Mouse (Mus musculus): Measurements from ENCODE around the gene Wdr81. TPM values are rescaled to one million over a fixed set of nuclear protein-coding genes. Genes with fewer than 3 reads are reported as not detected.
A peak's percentile ranks its signal among the peaks of the same experiment; 100 is the strongest.
"Not testable (repeated sequence)": the region's sequence is repeated elsewhere in the genome, so short reads cannot be mapped to it uniquely, and the experiment has no call there.

The Wdr81 gene
- total RNA-seq, 2 experiments from 2014 or later: 24.8 to 27.3 TPM

DNA sequence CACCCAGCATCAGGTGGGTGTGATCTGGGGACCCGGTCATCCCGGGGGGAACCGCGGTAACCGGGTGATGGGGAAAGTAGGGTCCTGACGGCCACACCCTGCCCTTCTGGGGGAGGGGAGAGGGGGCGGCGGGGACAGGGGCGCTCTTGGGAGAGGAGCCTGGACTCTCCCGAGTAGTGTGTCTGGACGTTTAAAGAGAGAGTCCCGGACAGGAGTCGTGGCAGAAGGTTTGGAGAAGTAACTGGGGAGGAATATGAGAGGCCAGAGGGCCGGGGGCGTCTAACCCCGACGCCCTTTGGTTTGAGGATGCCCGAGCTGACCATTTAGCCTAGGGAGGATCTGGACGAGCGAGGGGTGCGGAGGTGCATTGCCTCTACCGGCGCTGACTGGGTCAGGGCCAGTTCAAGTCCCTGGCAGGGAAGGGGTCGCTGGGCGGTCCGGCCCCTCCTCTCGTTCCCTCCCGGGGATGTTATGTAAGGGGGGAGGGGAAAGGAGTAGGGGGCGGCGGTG lies 7.3 kb upstream of the Wdr81 start:
- no peak for ATAC-seq (replicated peaks; ENCODE audit: low FRiP score, poor library complexity, severe bottlenecking)

DNA sequence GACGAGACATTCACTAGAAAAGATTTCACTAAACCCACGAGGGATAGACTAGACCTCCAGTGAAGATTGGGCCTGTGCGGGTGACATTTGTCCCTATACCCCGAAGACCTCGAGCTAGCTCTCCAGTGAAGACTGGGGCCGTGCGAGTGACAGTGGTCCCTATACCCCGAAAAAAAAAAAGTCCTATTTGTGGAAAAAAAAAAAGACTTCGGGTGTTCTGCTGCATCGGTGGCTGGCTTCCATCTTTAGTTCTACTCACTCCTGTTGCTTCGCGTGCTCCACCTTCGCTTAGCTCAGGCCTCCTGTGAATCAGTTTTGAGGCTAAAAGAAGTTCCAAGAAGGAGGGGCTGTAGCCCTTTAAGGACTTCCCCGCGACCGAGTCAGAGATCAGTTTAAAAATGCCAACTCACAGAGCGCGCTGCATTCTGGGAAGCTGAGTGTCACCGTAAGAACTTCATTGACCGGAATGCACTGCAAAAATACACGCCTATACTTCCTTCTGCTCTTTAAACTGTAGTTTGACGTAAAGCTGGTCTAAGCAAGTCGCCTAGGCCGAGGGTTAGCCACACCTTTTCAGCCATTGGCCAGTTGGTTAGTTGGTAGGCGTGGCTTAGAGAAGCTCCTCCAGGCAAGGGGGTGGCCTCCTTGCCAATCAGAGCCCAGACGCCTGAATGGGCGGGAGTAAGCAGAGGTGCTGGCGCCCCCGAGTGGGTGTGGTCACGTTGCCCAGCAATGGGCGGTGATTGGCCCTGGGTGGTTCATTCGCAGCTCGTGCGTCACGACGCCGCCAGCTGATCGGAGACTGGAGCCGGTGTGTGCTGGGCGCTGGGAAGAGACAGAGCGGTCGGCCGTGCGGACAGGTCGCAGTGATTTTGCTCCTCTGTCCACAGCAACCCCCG lies 6.6 kb upstream of the Wdr81 start, which contains the start of gene Tlcd2:
Gene Tlcd2, plus strand, starts transcription at position 872 of the 899 bp plus-strand sequence.
- ATAC-seq (replicated peaks; ENCODE audit: low FRiP score, poor library complexity, severe bottlenecking): peak; percentile 71

DNA sequence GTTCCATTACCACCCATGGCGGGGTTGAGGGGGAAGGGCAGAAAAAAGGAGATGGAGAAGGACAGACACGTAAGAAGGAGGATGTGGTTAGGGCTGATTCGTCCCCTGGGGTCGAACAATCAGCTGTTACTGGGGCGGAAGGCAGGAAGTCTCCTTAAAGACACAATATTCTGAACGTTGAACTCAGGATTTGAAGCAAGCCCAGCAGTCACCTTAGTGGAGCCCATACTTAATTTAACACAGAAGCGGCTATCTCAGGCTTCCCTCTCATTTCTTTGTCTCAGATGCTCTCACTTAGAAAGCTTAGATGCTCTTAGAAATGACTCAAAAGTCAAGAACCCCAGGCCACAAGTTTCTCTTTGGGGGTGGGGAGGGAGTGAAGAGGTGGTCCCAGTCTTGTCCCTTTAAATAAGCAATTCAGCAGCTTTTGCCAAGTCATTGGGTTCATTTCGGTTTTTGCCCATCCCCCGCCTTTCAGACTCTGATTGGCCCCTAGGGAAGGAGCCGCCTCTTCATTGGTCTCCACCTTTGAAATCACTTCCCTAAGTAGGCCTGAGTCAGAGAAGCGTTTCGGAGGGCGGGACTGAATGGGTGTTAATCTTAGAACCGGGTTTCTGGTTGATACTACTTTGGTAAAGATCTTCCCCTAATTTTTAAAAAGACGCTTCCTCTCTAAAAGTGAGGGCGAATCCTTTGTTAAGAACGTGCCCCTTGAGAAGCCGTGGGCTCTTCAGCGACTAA lies 5.8 kb upstream of the Wdr81 start:
- peak; percentile 60 for ATAC-seq (replicated peaks; ENCODE audit: low FRiP score, poor library complexity, severe bottlenecking)

DNA sequence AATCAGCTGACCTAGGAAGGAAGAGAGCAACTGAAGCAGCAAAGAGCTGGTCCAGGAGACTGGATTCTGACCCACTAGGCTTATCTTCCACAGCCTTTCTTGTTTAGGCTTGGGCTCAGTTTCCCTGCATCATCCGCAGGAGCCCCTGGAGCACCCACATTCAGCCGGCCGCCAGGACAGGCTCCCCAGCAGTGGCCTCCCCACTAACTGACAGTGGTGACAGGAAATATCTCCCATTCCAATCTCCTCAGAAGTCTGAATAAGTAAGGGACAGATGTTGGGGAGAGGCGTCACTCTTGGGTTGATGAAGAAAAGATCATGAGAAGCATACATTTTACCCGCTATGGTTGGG lies 5.2 kb upstream of the Wdr81 start:
- no peak for ATAC-seq (replicated peaks; ENCODE audit: low FRiP score, poor library complexity, severe bottlenecking)

DNA sequence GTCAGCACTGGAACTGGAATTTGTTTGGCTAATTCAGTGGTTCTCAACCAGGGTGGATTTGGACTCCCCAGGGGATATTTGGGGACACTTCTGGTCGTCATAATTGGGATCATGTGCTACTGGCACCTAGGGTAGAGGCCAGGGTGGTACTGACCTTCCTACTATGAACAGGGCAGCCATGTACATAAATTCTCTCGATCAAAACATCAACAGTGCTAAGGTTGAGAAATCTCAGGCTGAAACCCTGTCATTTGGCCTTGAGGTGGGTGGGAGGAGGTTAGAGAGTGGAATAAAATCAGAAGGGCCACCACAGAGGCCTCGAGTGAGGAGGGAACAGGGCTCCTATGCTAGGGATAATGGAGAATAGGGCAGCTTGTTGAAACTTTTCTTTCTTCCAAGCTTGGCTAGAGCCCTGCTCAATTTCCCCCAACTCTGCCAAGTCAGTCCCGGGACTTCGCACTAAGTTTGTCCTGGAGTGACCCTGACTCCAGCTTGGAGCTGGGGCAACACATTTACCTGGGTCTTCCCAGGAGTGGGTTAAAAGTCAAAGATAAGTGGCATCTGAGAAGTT lies 4.7 kb upstream of the Wdr81 start:
- ATAC-seq (replicated peaks; ENCODE audit: low FRiP score, poor library complexity, severe bottlenecking): no peak

DNA sequence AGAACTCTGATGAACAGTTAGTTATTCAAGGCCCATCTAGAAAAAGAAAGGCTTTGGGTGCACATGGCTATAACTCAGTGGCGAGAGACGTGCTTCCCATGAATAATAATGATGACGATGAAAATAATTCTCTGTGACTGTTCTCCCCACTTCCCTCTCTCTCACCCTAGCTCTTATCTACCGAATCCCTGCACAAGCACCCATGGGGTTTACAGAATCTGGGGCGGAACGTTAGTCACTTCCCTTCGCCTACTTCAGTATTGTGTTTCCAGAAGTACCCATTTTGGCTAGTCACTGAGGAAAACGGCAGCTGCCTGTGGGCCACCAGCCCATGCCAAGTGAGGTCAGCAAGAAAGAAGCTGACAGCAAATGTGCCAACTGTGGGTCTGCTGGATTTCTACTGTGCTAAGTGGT lies 4.1 kb upstream of the Wdr81 start:
- ATAC-seq (replicated peaks; ENCODE audit: low FRiP score, poor library complexity, severe bottlenecking): no peak

DNA sequence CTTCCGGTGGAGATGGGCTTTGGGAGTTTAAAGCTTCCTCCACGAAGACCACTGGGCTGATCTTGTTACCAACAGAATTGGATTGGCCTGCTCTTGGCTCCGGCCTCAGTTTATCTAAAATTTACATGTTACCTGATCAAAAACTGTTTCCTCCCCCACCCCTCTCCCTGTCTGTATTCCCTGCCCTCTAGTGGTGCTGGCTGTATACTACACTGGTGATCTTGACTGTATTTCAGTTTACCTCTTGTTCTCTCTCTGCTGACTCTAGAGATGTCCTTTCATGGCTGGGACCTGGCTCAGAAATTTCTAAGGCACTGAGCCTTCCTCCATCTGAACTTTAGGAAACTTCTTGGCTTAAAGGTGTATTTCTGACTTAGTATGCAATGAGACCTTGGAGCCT lies 3.7 kb upstream of the Wdr81 start:
- ATAC-seq (replicated peaks; ENCODE audit: low FRiP score, poor library complexity, severe bottlenecking): no peak

DNA sequence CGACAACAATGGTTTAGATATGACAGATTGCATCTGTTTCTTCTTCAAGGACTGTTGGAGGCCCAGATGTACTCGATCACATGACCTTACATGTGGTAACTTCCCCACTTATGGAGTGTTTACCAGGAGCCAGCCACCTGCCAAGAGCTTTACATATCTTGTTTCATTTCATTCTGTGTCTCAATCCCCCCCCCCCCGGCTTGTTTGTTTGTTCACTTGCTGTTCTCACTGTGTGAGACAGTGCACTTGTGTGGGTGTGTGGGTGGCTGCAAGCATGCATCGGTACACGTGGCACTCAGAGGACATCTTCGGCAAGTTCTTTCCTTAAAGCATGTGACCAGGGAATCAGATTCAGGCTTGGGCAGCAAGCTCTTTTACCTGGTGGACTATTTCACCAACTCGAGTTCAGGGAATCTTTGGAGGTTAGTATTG lies 1.9 kb upstream of the Wdr81 start:
- no peak for ATAC-seq (replicated peaks; ENCODE audit: low FRiP score, poor library complexity, severe bottlenecking)

DNA sequence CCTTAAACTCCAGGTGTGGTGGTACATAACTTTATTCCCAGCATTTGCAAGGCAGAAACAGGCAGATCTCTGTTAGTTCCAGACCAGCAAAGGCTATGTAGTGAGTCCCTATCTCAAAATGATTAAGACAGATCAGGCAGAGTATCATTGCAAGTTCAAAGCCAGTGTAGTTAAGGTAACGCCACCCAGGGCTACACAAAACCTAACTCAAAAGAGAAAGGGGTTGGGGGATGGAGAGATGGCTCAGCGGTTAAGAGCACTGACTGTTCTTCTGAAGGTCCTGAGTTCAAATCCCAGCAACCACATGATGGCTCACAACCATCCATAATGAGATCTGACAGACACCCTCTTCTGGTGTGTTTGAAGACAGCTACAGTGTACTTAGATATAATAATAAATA lies 1.5 kb upstream of the Wdr81 start:
- not testable (repeated sequence) for ATAC-seq (replicated peaks; ENCODE audit: low FRiP score, poor library complexity, severe bottlenecking)

DNA sequence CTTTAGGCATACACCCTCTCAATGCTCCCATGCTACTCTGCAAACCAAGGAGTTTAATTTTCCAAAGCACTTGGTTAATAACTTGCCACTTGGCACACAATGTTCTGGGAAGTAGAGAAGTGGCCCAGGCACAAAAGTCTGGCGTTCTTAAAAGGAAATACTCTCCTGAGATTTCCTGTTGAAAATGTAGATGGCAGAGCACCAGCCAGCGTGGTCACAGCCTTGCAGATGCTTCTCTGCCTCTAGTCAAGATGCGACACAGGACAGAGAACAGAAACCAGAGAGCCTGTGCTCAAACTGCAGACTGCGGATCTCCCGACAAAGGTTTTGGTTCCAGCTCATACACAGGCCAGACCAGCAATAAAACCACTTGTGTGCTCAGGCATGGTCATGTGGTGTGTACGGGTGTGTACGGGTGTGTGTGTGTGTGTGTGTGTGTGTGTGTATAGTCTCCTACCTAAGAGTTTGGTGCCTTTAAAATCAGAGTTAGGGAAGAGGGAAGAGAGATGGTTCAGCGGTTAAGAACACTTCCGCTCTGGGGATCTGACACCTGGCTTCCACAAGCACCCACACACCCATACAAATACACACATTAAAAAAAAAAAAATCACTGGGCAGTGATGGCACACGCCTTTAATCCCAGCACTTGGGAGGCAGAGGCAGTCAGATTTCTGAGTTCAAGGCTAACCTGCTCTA lies 672 bp upstream of the Wdr81 start:
- ATAC-seq (replicated peaks; ENCODE audit: low FRiP score, poor library complexity, severe bottlenecking): no peak

DNA sequence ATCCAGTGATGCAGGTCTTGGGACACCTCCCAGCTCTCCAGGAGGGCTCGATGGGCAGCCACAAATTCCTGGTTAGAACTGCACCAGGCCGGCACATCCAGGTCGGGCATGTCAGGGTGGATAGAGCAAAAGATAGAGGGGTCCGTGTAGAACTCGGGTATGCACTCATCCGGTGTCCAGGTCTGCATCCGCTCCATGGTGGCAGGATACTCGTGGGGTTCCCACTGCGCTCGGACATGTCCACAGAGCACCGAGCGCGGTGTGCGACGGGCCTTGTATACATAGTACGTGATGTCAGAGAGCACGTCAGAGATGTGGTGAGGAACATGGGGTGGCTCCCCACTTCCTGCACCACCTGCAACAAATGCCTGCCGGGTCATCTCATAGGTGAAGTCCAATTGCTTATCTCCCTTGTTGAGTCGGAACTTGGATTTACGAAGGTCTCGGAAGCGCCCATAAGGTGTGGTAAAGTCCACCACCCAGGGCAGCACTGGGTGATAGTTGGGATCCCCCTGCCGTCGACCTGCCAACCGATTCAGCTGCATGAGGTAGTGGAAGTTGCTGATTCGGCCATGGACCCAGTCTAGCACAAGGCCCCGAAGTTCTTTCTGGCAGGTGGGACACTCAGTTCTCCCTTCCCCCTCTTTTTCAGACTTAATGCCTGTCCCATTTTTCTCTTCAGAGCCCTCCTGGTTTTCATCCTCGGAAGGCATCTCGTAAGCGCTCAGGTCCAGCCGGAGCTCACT lies 1.5 kb downstream of the Wdr81 start:
- ATAC-seq (replicated peaks; ENCODE audit: low FRiP score, poor library complexity, severe bottlenecking): no peak

DNA sequence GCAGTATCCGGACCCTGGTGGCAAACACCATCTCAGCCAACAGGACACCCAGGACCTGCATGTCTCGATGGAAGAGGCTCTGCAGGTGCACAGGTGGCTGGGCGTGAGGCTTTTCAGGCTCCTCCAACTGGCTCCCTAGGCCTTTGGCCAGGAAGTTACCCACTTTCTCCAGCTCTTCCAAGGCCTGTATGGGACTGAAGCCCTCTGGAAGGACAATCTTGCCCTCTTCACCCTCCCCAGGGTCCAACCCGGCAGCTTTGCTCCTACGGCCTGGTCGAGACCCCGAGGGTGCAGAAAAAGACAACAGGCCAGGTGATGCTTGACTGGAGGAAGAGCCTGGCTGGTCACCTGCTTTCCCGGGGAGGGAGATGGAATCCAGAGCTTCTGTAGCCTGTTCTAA lies 2.4 kb downstream of the Wdr81 start:
- no peak for ATAC-seq (replicated peaks; ENCODE audit: low FRiP score, poor library complexity, severe bottlenecking)

DNA sequence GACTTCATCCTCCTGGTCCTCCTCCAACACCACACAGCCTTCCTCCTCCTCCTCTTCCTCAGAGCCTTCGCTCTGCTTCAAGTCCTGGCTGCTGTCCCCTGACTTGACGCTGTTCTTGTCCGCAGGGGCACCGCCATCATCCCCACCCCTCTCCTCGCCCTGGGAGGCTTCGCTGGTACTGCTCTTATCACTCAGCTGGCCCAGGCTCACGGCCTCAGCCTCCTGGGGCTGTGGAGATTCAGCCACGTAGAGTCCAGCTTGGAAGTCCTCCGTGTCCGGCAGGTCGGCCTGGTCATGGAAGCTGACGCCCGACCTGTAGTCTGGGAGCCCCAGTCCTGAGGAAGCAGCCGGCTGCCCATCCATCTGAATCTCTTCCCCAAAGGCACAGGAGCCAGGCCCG lies 3.6 kb downstream of the Wdr81 start:
- peak; percentile 48 for ATAC-seq (replicated peaks; ENCODE audit: low FRiP score, poor library complexity, severe bottlenecking)

DNA sequence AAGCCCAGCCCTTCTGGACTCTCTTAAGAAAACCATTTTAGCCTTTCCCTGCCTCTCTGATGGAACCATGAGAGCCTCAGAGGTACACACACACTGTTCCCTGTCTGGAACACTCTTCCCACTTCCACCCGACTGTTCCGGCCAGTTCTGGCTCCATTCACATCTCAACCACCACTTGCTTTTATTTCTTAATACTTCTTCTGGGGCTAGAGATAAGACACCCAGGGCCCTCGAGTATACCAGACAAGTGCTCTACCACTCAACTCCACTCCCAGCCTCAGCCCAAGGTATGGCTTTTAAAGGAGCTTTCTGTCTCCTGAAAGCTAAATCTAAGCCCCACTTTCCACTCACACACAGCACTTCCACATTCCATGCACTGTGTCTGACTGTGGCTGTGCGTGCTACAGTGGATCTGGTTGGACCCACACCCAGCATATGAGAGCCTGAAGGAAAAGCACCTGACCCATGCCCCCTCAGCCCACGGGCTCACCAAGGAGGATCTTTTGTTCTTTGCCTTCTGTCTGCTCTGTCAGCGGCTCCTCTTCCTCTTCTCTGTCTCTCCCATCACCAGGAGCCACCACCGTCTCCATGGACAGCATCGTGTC lies 4.1 kb downstream of the Wdr81 start:
- peak; percentile 57 for ATAC-seq (replicated peaks; ENCODE audit: low FRiP score, poor library complexity, severe bottlenecking)

DNA sequence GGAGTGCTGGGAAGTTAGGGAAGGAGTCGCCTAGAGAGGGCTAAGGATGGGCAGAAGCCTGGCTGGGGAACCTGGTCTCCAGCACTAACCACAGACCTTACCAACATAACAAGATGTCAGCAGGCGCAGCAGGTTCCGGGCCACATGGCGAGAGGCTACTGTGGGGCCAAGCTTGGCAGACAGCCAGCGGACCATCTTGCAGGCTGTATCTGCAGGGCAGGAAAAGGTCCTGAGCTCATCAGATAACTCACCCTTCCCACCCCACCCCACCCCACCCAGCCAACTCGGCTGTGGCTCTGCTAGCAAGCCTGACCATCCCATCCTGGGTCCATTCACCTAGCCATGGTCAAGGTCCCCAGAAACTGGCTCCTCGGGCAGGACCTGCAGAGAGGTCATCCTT lies 4.8 kb downstream of the Wdr81 start:
- peak; percentile 33 for ATAC-seq (replicated peaks; ENCODE audit: low FRiP score, poor library complexity, severe bottlenecking)

DNA sequence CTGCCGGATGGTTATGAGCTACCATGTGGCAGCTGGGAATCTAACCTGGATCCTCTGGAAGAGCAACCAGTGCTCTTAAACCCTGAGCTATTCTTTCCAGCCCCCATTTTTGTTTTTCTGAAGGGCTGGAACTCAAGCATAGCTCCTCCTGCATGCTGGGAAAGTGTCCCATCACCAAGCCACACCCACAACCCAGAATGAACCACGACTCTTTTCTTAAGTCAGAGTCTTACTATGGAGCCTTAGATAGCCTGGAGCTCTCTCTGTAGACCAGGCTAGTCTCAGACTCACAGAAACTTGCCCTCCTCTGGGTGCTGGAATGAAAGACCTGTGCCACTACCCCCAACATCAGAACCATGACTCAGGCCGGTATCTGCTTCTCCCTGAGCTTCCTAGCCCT lies 5.9 kb downstream of the Wdr81 start:
- ATAC-seq (replicated peaks; ENCODE audit: low FRiP score, poor library complexity, severe bottlenecking): peak; percentile 57

DNA sequence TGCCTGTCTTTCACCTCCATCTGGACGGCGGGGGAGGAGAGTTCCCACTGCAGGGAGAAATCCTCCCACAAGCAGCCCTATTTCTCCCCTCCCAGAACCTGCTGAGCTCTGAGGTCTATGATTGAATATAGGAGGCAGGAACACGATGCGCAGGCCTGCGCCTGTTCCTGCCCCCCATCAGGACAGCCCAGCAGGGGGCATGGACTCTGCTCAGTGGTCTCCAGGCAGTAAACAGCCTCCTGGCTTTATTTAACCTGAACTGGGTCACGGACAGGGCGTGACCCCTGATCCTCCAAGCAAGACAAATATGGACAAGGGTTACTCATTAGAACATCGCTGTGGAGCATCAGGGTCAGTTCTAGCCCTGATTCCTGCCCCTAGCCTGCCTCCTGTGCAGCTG lies 10.8 kb downstream of the Wdr81 start:
- no peak for ATAC-seq (replicated peaks; ENCODE audit: low FRiP score, poor library complexity, severe bottlenecking)

DNA sequence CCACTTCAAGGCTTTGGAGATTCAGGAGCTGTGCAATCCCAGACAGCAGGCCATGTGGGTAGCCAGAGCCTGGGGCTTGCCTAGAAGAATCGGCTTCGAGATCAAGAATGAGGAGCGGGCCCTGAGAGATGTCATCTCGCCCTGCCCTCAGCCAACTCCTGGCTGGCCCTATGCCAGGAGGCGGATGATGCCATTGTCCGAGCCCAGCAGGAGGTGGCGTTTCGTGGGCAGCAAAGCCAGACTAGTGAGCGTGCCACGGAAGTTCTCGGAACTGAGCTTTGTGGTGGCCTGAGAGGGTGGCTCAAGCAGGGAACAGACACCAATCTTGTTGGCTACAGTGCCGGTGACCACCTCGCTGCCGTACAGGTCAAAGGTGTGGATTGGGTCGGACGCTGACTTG lies 12.9 kb downstream of the Wdr81 start:
- no peak for ATAC-seq (replicated peaks; ENCODE audit: low FRiP score, poor library complexity, severe bottlenecking)

DNA sequence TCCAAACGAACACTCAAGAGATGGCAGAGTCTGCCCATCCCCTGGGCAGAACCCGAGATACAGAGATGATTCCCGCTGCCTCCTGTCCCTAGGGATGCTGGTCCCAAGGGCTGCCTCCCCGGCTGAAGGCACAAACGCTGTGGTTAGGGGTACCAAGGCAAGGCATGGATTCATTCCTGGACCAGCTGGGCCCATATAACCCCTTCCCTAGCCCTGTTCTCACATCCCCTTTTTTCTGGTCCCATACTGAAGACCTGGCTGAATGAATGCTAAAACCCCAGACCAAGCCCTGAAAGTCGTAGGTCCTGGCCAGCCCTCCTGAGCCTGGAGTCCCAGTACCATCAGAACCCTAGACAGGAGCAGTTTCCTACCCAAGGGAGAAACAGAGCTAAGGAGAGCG lies 13.5 kb downstream of the Wdr81 start:
- no peak for ATAC-seq (replicated peaks; ENCODE audit: low FRiP score, poor library complexity, severe bottlenecking)
